Mouse (Mus musculus) v-Abl transformed pro-B cells (cell line): ENCODE data around the gene Gm20388.

Experiments used
- in situ Hi-C, 2 experiments: fragments of 400-800 bp; cut with MboI; formaldehyde crosslinking; loops; one replicate each; pipeline ENCODE4 v1.15.1; 2025; ENCODE audit not compliant: unreplicated experiment in 2 of 2

Gm20388 gene

DNA sequence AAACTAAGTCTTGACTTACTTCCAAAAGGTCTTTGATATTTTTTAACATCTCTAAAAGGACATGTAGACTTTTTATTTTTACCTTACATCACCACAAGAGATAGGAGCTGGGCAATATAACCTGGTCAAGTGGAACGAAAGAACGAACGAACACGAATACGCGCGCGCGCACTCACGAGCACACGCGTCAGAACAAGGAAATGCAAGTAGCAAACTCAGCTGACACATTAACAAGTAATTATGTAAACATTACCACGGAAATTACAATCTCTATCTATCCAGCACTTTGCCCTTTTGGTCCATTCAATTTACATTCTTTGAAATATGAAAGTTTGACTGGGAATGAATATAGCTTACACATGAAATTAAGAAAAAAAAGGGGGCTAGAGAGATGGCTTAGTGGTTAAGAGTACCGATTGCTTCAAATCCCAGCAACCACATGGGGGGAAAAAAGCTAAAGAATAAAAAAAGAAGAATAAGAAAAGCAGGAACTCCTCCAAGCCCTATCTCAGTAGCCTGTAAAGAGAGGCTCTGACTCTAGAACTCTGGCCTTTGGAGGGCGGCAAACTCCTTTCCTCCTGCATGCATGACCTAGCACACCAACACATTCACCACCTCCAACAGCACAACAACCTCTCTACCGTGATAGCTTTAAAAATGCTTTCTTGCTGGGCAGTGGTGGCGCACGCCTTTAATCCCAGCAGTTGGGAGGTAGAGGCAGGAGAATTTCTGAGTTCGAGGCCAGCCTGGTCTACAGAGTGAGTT lies 3072.7 kb downstream of the Gm20388 start:
- in situ Hi-C loops, result no loop called here

DNA sequence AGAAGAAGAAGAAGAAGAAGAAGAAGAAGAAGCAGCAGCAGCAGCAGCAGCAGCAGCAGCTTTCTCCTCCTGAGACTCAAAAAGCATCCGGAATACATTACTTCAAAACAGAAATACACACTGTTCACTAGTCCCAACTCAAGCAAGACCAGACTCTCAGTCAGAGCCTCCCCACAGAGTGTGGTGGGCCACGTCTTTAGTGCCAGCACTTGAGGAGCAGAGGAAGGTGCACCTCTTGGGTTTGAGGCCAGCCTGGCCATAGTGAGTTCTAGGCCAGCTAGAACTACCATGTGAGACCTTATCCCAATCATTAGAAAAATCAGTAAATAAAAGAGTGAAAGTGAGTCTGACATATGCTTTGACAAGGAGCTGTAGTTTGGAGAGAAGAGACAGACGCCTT lies 3073.5 kb downstream of the Gm20388 start:
- in situ Hi-C loops, result no loop called here

DNA sequence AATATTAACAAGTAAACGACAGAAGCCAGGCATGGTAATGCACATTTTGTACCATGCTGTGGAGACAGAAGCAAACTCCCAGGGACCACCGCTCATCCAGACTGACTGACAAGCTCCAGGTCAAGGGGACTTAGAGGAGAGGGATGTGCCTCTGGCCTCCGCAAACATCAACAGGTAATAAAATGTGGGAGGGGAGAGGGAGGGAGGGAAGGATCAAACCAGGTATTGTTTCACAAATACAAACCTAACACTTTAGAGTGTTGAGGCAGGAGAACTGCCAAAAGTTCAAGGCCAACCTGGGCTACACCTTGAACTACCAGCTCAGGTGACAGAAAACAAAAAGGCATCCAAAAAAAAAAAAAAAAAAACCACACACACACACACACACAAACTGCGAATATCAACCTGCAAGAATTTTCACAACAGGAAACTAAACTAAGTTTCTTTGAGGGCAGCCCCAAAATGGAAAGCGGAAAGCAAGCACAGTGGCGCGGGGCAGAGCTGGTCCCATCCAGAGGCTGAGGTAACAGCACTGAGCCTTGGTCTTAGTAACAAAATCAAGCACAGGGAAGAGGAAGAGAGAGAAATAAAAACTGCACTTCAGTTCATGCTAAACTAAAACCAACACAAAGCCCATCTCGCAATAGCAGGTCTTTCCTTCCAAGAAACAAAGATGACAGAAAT lies 3076.0 kb downstream of the Gm20388 start:
- in situ Hi-C loops, result no loop called here

DNA sequence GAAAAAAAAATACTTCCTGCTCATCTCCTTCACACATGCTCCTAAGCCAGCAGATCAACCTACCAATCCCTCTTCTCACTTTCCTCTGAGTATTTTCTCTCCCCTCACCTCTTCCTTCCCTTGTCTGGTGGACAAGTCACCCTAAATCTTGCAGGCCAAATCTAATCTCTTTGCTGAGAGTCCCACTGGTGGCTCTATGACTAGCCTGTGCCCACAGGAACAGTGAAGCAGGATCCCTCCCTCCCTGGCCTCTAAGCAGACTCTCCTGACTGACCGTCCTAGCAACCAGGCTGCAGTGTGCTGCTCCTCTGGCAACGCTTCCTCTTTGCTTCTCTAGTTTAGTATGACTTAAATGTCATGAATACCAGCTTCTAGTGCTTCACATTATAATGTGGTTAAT lies 3076.6 kb downstream of the Gm20388 start:
- in situ Hi-C loops, result no loop called here

DNA sequence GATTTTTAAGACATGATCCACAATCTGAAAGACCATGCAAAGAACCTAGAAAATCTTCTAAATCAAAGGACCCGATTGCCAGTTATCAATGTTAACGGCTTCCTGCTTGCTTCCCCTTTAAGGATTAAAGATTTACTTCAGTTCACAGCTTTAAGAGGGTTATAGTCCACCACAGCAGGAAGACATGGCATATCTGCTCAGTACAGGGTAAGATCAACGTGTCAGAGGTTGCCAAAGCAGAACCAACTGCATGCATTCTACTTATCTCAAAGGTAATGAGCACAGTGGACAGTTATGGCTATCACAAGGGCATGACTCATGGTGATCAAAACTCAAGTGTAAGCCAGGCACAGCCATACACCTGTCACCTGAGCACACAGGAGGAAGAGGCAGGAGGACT lies 3078.3 kb downstream of the Gm20388 start:
- in situ Hi-C loops, result no loop called here

DNA sequence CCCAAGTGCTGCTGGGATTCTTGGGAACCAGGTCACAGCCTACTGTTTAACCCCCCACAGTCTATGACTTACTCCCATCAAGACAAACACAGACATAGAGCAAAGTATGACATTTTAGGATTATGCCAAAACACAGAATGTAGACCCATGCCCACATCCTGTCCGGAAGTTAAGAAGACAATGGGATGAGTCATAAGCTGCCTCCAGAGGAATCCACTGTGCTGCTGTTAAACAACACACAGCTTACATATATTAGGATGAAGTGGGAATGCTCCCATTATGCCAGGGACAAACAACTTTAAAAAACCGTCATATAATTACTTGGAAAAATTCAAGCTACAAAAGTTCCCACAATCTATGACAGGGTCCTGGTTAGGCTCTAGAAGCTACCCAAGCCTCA lies 3079.3 kb downstream of the Gm20388 start:
- in situ Hi-C loops, result no loop called here

DNA sequence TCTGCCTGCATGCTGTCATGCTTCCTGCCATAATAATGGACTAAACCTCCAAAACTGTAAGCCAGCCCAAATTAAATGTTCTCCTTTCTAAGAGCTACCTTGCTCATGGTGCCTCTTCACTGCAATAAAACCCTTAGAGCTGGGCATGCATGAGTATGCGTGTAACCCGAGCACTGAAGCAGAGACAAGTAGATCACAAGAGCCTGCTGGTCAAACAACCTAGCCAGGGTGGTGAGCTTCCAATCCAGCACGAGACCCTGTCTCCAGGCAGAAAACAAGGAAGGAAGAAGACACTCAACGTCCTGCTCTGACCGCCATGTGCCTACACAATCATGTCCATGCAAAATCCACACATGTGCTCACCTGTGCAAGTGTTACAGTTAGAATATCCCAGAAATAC lies 3080.7 kb downstream of the Gm20388 start:
- in situ Hi-C loops, result no loop called here

DNA sequence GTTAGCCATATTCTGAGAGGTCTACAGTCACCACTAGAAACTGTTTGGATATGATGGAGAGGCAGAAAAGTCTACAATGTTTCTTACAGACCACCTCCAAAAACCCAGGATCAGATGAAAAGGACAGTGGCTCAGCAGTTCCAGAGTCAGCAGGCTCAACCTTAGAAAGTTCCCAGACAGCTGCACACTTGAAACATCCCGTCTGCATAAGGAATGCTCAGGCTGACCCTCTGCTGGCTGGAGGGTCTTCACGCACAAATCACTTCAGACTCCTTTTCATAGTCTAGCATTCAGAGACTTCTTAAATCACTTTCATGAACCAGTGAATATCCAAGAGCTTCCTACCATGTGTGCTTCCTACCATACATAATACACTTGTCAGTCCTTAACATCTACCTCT lies 3081.7 kb downstream of the Gm20388 start:
- in situ Hi-C loops, result no loop called here

DNA sequence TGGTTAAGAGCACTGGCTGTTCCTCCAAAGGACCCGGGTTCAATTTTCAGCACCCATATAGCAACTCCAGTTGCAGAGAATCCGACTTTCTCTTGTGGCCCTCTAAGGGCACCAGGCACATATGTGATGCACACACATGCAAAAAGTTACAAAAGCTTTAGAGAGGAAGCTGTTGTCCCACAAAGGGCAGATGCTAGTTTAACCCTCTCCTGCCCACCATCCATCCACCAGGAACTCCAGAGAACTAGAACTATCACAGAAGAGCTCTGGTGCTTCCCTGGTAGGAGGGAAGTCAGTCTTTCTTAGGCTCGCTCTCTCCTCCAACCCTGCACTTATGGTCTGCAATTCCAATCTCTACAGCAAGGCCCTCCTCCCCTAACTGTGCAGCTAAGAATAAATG lies 3082.4 kb downstream of the Gm20388 start:
- in situ Hi-C loops, result no loop called here

DNA sequence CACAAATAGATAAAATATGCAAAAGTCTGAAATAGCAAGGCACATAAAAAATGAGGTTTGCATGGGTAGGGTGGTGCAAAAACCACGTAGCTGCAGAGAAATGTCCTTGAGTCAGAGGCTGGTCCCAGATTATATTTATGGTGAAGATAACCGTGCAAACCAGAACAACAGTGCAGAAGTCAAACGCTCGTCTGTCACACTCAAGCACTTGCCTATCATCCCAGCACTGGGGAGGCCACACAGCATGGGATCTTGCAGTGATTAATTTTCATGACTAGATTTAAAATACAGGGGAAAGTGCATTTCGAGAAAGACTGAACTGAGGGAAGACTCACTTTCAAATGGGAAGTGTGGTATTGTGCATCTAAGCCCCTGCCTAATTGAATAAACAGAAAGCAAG lies 3083.1 kb downstream of the Gm20388 start:
- in situ Hi-C loops, result no loop called here

DNA sequence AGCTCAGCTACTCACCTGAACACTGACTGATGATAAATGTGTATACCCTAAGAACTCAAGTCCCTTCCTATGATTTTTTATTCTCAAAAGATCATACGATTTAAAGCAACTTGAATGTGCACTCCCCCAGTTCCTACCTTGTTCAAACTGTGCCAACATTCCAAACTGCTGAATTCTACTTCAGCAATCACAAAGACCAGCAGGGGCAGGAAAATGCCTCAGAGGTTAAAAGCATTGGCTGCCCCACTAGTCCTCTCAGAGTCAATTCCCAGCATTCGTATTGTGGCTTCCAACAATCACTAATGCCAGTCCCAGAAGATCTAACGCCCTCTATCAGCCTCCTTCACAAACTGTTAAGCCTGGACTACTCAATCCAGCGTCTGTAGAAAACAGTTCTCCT lies 3087.3 kb downstream of the Gm20388 start:
- in situ Hi-C loops, result loop anchor here (5.0 kb wide), 1 partner anchor 39 kb away; no protein-coding TSS in a partner anchor

DNA sequence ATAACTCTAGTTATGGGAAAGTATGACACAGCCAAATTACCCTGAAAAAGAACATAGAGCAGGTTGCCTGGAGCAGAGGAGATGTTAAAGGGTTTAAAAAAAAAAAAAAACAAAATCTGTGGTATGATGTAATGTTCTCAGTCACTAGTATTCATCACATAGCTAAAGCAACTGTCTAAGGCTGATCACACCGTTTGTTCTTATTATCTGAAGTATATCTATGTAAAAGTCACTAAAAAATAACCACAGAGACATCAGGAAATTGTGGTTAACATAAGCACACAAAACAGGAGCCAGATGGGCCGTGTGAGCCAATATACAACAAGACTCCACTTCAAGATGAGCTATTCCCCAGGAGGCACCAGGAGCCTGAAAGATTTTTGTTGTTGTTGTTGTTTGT lies 3089.7 kb downstream of the Gm20388 start:
- in situ Hi-C loops, result no loop called here

DNA sequence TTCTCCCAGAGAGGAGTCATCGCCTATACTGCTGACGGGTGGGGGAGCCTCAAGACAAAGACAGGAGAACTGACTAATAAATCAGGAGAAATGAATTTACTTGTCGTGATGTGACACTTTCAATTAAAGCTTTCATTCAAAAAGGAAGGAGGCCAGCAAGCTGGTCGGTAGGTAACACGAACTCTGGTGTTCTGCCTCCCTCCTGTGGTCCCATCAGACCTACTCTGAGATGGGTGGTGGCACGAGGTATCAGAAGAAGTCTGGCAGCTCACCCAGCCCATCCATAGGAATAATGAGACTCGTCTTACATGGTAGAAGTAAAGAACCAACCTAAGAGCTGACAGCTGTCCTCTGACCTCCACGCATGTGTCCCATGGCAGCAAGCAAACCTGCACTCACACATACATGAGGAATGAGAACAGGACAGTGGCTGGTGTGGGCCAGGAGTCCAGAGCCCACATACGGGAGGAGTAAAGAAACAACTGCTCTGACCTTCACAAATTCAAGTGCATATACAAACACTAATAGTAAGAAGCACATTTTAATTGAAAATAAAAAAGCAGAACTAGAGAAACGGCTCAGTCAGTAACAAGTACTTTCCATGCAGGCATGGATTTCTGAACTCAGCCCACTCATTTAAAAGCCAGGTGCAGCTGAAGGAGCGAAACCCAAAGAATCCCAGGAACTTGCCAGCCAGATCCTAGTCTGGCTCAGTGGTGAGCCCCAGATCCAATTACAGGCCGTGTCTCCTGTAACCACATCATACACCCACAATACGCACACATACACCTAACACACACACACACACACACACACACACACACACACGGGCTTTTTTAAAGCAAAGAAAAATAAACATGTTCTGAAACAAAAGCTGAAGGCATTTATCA lies 3093.6 kb downstream of the Gm20388 start:
- in situ Hi-C loops, result no loop called here

DNA sequence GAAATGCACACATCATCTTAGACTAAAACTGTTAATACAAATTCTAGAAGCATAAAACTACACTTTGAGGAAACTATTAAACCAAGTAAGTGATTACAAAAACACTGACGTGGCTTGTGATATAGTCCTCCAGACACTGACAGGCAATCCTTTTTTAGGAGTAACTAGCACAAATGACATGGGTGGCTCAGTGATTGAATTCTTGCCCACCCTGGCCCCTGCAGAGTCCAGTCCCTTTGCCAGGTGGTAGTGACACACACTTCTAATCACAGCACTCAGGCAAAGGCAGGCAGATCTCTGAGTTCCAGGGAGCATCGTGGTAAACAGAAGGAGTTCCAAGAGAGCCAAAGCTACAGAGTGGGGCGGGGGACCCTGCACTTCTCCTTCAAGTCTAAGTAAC lies 3094.7 kb downstream of the Gm20388 start:
- in situ Hi-C loops, result no loop called here

DNA sequence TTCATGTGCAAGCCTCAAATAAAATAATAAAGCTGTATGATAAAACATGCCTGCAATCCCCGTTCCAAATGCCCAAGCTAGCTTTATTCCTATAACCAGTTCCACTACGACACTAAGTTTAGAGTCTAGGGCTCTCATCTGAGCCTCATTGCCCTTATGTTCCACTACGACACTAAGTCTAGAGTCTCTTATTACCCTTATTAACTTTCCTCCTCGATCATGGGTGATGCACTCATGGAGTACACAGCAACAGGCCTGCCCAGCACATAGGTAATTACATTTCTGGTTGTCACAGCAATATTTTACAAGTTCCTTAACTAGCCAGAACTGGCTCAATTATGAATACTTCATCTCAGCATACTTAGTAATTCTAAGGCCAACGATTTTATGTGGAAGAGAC lies 3095.2 kb downstream of the Gm20388 start:
- in situ Hi-C loops, result no loop called here

DNA sequence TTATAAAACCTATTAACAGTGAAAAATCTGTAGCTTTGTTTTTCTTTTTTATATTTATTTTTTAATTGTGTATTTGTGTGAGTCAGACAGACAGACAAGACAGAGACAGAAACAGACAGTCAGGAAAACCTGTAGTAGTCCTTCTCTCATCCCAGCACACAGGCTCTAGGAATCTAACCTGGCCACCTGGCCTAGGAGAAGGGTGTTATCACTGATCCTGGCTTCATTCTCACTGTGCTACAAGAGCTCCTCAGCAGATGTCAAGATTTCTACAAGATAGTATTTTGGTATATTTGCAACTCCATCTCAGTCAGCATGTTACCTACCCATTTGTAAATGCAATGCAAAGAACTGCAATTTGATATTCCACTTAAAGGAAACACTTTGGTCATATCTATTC lies 3100.7 kb downstream of the Gm20388 start:
- in situ Hi-C loops, result no loop called here

DNA sequence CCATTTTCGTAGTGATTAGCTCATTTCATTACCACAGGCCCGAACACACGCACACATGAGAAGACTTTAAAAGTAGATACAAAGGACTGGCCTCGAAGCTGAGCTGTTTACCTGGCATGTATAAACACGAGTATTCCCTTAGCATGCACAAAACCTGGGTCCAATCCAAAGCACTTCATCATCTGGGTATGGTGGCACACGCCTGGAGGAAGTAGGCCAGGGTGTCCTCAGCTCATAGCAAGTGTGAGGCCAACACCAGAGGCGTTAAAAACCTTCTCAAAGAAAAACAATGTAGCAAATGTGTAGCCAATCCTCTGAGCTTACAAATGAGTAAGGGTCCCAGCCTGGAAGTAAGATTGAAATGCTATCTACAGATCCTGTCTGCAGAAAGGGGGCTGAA lies 3103.8 kb downstream of the Gm20388 start:
- in situ Hi-C loops, result no loop called here

DNA sequence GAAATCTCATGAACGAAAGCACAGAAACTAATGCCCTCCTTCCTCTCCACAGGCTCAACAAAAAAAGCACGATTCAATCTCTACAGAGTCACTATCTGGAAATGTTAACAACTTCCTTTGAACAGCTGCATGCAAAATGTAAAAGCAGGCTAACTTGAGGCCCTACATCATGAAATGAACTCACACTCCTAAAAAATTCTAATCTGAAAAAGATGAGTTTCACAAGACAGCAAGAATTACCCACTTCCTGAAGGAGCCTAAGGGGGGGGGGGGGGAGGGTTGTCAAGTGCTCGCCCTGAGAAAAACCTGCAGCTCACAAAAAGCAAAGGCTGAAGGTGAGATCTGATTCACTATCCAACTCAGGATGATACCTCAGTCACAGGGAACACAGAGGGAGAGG lies 3104.4 kb downstream of the Gm20388 start:
- in situ Hi-C loops, result no loop called here

DNA sequence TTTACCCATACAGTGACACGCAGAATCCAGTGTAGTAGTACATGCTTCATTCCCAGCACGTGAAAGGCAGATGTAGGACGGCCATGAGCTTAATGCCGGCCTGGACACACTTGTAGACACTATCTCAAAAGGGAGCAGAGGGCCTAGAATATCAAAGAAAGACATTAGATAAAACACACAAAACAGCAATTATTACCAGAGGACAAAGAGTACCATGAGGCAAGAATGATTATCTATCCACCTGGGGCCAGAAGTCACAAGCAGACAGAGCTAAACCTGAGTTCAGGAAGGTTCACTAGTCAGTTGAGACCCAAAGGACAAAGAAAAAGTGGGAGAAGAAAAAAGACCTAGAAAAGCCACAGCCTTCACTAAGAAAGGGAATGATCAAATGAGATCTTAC lies 3106.5 kb downstream of the Gm20388 start:
- in situ Hi-C loops, result no loop called here

DNA sequence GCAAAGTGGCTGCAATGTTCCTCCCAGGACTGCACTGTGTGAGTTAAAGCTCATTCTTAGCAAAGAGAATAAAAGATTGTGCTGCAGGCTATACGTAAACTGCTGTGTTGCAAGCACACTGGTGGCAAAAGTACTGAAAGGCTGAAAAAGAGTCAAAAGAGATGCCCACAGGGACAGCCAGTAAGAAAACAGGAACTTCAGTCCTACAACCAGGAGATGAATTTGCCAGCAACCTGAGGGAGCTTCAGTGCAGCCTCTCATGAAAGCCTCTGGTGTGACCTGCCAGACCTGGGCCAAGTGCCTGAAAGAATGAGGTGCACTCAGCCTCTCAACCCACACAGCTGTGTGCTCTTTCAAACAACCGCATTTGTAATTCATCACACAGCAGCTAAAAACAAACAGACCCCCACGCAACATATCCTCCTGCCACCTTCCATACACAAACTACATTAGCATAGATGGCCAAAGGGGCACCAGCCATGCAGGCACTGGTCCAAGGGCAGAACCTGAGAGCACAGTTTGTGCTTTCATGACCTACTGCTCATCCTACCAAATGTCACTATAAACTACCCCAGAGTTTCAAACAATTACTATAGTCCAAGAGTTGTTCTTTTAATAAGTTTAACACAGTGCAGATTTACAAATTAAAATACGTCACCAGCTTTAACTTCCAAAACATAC lies 3108.0 kb downstream of the Gm20388 start:
- in situ Hi-C loops, result no loop called here

DNA sequence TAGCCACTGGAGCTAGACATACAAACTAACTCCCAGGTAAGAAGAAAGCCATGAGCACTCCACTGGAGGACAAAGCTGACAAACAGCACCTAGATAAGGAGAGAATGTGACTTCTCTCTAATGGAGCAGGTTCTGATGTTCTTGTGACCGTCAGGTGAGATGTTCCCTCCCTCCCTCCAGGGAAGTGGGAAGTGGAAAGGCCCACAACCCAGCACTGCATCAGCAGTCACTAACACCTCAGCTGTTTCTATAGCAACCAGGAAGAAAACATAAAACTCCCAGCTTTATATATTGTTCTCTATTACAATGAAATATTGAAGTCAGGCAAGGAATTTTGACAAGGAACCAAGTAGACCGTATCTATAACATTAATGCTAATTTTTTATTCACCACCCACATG lies 3109.4 kb downstream of the Gm20388 start:
- in situ Hi-C loops, result no loop called here
